Mouse (Mus musculus): ENCODE measurements around the gene Slc25a14. TPM values are rescaled to one million over a fixed set of nuclear protein-coding genes. Genes with fewer than 3 reads are reported as not detected.

The Slc25a14 gene
- 10 to 100 TPM; 11.9 to 12.6 TPM for polyA plus RNA-seq (2017; shearing (Covaris generic))

GRCm38 (mm10) chrX:48623379-48624053, at the start of gene Slc25a14:
Gene Slc25a14 (plus strand): TSS chrX:48623413.
- peak; percentile 91 for ATAC-seq

- ATAC-seq, result no peak
These were observed 39.9 kb upstream of the Slc25a14 start for GRCm38 (mm10) chrX:48583332-48583731.

DNA sequence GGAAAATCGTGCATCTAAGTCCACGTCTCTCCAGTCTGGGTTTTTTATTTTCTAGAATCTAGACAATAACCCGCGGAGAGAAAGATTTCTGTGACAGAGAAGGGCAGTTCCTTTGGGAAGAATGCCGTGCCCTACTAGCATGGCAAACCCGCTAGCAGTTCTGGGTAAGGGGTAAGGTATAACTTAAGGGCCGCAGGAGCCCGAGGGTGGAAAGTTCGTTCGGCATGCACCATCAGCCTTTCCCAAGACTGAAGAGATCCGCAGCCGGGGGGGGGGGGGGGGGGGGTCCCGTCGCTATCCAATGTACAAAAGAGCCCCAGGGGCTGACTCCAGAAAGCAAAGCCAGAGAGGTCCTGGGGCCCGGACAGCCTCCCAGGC, 29.5 kb upstream of the Slc25a14 start:
- no peak for ATAC-seq

GRCm38 (mm10) chrX:48594099-48594760, 29.0 kb upstream of the Slc25a14 start, which contains the start of gene Zfp280c:
Gene Zfp280c (minus strand): TSS chrX:48594504.
- peak; percentile 89 for ATAC-seq

GRCm38 (mm10) chrX:48596053-48596452, 27.2 kb upstream of the Slc25a14 start:
- no peak for ATAC-seq

- ATAC-seq, result no peak
These were observed 26.3 kb upstream of the Slc25a14 start for GRCm38 (mm10) chrX:48596906-48597305.

GRCm38 (mm10) chrX:48604872-48605271, 18.3 kb upstream of the Slc25a14 start:
- ATAC-seq, result no peak

- ATAC-seq, result no peak
These were observed 199 bp upstream of the Slc25a14 start for GRCm38 (mm10) chrX:48623049-48623378.

DNA sequence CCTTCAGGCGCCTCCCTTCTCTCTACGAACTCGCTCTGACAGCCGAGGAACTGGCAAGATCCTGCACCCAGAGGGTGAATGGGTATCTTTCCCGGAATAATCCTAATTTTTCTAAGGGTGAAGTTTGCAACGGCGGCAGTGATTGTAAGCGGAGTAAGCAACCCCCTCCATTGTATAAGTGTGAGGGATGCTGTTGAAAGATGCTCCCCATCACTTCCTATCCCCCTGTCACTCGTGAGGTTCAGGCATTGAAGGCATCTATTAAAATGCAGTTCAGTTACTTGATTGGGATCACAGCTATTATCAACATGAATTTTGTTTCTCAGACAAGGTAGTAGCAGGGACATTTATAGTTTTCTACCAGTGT, 824 bp downstream of the Slc25a14 start:
- no peak for ATAC-seq

GRCm38 (mm10) chrX:48637032-48637431, 13.8 kb downstream of the Slc25a14 start:
- no peak for ATAC-seq

GRCm38 (mm10) chrX:48644122-48644521, 20.9 kb downstream of the Slc25a14 start:
- ATAC-seq, result peak; percentile 23

DNA sequence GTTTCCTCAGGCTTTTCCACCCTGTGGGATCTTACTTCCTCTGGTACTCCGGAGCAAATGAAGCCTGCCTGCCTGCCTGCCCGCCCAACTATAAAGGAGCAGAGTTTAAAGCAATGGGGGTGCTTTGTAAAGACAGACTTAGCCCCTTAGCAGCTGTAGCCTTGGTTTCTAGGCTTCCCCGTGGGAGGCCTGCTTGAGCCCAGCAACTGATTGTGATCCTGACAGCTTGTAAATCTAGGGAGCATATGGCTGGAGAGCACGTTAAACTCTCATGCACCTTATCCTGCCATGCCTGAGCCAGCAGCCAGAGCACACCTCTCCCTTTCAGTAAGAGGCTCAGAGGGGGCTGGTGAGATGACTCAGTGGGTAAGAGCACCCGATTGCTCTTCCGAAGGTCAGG, 43.6 kb downstream of the Slc25a14 start:
- no peak for ATAC-seq

DNA sequence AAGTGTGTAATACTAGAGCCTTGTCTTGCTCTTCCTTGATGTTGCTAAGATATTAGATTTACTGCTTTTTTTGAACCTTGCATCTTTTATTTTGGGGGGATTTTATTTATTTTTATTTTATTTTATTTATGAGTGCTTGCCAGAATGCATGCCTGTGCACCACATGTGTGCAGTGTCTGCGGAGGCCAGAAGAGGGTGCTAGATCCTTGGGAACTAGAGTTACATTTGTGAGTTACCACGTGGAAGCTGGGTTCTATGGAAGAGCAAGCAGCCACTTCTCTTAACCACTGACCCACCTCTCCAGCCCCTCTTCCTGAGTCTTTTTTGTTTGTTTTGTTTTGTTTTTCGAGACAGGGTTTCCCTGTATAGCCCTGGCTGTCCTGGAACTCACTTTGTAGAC, 46.4 kb downstream of the Slc25a14 start:
- ATAC-seq, result no peak

- no peak for ATAC-seq
These were observed 48.5 kb downstream of the Slc25a14 start for GRCm38 (mm10) chrX:48671714-48672113.

DNA sequence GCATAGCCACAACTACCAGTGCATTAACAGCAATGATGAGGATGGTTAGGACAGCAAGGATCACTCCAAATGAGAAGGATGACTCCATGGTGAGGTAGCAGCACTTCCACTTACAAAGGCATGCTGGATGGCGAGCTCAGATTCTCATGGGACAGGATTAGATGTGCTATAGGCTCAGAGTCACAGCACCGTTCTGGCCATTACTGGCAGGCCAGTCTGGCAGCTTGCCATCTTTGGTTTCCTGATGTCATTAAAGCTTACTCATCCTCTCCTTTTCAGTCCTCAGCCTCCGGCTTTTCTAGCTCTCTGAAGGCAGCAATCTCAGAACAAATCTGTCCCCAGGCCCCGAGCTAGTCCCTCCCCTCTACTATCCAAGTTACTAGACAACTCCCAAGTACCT, 51.0 kb downstream of the Slc25a14 start, which contains the start of gene Gpr119:
TSS of gene Gpr119 (minus strand) at position 308 of the 400 bp plus-strand sequence.
- ATAC-seq, result no peak

DNA sequence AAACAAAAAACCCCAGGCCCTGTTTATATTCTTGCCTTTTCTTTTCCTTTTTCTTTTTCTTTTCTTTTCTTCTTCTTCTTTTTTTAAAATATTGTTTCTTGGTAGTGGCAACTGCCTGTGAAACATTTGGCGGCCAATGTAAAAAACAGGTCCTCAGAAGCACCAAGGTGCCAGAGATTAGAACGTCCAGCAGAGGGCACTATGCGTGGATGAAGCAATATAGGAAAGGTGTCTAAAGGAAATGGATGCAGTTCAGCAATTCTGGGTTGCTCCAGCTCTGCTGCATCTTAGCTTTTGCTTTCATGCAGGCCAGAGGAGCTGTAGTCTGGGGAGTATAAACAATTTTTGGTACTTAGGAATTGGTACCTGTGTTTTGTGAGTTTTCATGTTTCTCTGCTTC, 60.2 kb downstream of the Slc25a14 start:
- ATAC-seq, result no peak

- no peak for ATAC-seq
These were observed 60.6 kb downstream of the Slc25a14 start for GRCm38 (mm10) chrX:48683857-48684256.

- peak; percentile 43 for ATAC-seq
These were observed 71.2 kb downstream of the Slc25a14 start for GRCm38 (mm10) chrX:48694460-48694859.

DNA sequence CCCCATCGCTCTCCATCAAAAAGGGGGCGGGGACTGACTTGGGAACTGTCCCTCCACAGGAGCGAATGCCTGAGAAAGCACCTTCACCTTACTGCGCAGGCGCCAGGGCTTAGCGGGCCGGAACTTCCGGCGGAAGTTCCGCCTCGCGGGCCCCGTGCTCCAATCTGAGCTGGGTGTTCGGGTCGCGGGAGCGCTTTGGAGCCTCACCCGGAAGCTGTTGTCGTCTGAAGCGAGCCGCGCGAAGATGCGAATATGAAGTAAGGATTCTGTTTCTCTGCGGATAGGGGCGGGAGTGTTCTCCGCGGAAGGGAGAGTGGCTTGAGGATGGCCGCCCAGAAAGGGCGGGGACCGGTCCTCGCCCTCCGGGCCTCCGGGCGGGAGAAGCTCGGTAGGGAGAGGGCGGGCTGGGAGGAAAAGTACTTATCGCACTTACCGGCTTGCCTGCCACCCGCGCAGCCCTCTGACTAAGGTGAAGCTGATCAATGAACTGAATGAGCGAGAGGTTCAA, 71.7 kb downstream of the Slc25a14 start, which contains the start of gene Rbmx2:
TSS of gene Rbmx2 (plus strand) at position 141 of the 508 bp plus-strand sequence.
- peak; percentile 95 for ATAC-seq

- ATAC-seq, result no peak
These were observed 86.5 kb downstream of the Slc25a14 start for GRCm38 (mm10) chrX:48709701-48710100.
